9 mouse cellular contexts compared by ENCODE assay signal in the genomic region with DNA sequence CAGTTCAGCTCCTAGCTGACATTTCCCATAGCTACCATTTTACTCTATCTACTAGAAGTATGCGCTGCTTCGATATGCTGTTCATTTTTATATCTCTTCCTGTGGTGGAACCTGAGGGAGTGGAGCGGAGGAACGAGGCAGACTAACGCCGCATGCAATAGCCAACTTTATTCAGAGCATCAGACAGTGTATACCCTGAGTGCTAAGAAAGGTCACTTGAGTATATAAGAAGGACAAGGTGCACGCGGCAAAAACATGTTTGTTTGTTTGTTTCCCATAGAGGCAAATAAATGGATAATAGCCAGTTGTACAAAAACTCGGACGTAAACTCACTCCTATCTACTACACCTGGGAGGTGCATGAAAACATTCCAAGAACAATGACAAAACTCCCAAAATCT. TPM values are rescaled to one million over a fixed set of nuclear protein-coding genes. Genes with fewer than 3 reads are reported as not detected.
A peak's percentile ranks its signal among the peaks of the same experiment; 100 is the strongest.
DNase-seq lines count a peak whose midpoint lies in the region; ATAC-seq and TF ChIP-seq lines count a peak whose summit lies in the region.
"Had no signal": no experiment of that assay in that cellular context is flagged by ENCODE, and none has a peak within 500 bp of the region (broad histone marks: within the 10 kb centered on the region; RNA-seq: fewer than 3 reads in every experiment).

No protein-coding gene starts in this region.

- no peaks in the 10 kb centered on the region for H3K9me3 ChIP-seq in ES-E14 (ENCODE audit: control insufficient read depth, insufficient read depth, low read depth, low read length)
- no peaks in the 10 kb centered on the region for H3K9me3 ChIP-seq in forebrain, postnatal 0 days (ENCODE audit: low read length)
- no peaks in the 10 kb centered on the region for H3K9me3 ChIP-seq in liver, embryonic 15.5 days (replicated peaks)

- in situ Hi-C loops in ES-E14 (cut with MboI; ENCODE audit: low sequenced_read_pairs in 2 of 2, unreplicated experiment in 2 of 2), result no loop called here

- no peak overlapping the region for H3K27ac ChIP-seq in ES-E14 (ENCODE audit: insufficient read depth, low read depth, low read length, poor library complexity, severe bottlenecking)
- H3K27ac ChIP-seq in forebrain, postnatal 0 days (ENCODE audit: low read depth, low read length), result peak overlapping the region; percentile 96
- peak overlapping the region; percentile 91; the same call in 1 of the 2 replicates for H3K27ac ChIP-seq in liver, embryonic 15.5 days (replicated peaks)

- H3K4me3 ChIP-seq in ES-E14 (ENCODE audit: insufficient read depth in 1 of 2, low read depth in 1 of 2, low read length in 2 of 2, poor library complexity in 1 of 2, severe bottlenecking in 1 of 2), result peak overlapping the region; percentile 97 to 100; a peak in 3 of 4 replicates
- H3K4me3 ChIP-seq in forebrain, postnatal 0 days (ENCODE audit: low read depth, low read length), result peak overlapping the region; percentile 64
- H3K4me3 ChIP-seq in liver, embryonic 15.5 days (replicated peaks), result peak overlapping the region; percentile 89

- no peaks in the 10 kb centered on the region for H3K27me3 ChIP-seq in forebrain, postnatal 0 days (ENCODE audit: insufficient read depth, low read length)
- no peaks in the 10 kb centered on the region for H3K27me3 ChIP-seq in liver, embryonic 15.5 days

- TF ChIP-seq CTCF in forebrain, postnatal 0 days (IDR thresholded peaks at IDR 0.05; ENCODE audit: low read depth), result no peak

- 81% methylated on average over 10 of the region's 10 CpGs for WGBS in forebrain, postnatal 0 days
- 74% methylated on average over 10 of the region's 10 CpGs for WGBS in liver, embryonic 15.5 days (ENCODE audit: insufficient replicate concordance)

- DNase-seq in heart, adult 11 months, result peak; percentile 76
- no peak for DNase-seq in heart, postnatal 4 days
- DNase-seq in ES-E14 (ENCODE audit: low read depth, low spot score), result no peak
- DNase-seq in forebrain, postnatal 0 days, result peak; percentile 1
- DNase-seq in spleen, postnatal 36 days (ENCODE audit: low spot score in 2 of 2), result no peak
- DNase-seq in left cerebral cortex, adult 18-20 months (ENCODE audit: low spot score in 2 of 2), result no peak
- no peak for DNase-seq in Muller cell, postnatal 12 days (ENCODE audit: inconsistent ontology term)

- no peak for ATAC-seq in forebrain, postnatal 0 days
- ATAC-seq in liver, embryonic 15.5 days (ENCODE audit: insufficient read depth), result no peak

- H3K4me2 ChIP-seq in forebrain, postnatal 0 days (ENCODE audit: low read depth), result peak overlapping the region; percentile 71
- H3K4me2 ChIP-seq in liver, embryonic 15.5 days, result peak overlapping the region; percentile 76

- H3K4me1 ChIP-seq in ES-E14 (ENCODE audit: control insufficient read depth in 2 of 2, insufficient read depth in 2 of 2, low read length in 2 of 2, poor library complexity in 1 of 2), result 0 out of 4 replicates have a peak, but pooled peaks cover 0 to 3% of the 10 kb centered on the region in 2 experiments
- peaks cover 11% of the 10 kb centered on the region; the same call in 1 of the 2 replicates for H3K4me1 ChIP-seq in forebrain, postnatal 0 days (ENCODE audit: insufficient read depth)
- peaks cover 15% of the 10 kb centered on the region for H3K4me1 ChIP-seq in liver, embryonic 15.5 days (replicated peaks)

- H3K36me3 ChIP-seq in ES-E14 (ENCODE audit: control insufficient read depth, insufficient read depth, low read length, poor library complexity, severe bottlenecking), result no peaks in the 10 kb centered on the region
- H3K36me3 ChIP-seq in forebrain, postnatal 0 days (ENCODE audit: insufficient read depth), result no peaks in the 10 kb centered on the region
- H3K36me3 ChIP-seq in liver, embryonic 15.5 days (replicated peaks), result no peaks in the 10 kb centered on the region

- H3K9ac ChIP-seq in ES-E14 (ENCODE audit: insufficient read depth, low read depth, low read length, poor library complexity, severe bottlenecking), result no peak overlapping the region; the same call in 1 of the 2 replicates
- H3K9ac ChIP-seq in forebrain, postnatal 0 days, result peak overlapping the region; percentile 95
- H3K9ac ChIP-seq in liver, embryonic 15.5 days, result 0 out of 2 replicates have a peak overlapping the region, but pooled peaks have one; percentile 36

TF ChIP-seq in ES-E14, 5 proteins besides CTCF, POLR2A, EP300 and RAD21:
- TF ChIP-seq CHD2 (IDR thresholded peaks at IDR 0.05; ENCODE audit: low read depth, low read length) (no peak), HCFC1 (IDR thresholded peaks at IDR 0.05; ENCODE audit: borderline replicate concordance, insufficient read depth, low read length) (no peak), MAFK (IDR thresholded peaks at IDR 0.05; ENCODE audit: insufficient read depth, low read depth, low read length) (no peak), ZC3H11A (IDR thresholded peaks at IDR 0.05; ENCODE audit: borderline replicate concordance, low read depth, low read length) (no peak), ZNF384 (IDR thresholded peaks at IDR 0.05; ENCODE audit: low read depth, low read length) (no peak)

RNA-seq across cellular contexts. Expression of gene Odf2l, which starts 0.8 kb away (rescaled TPM):
- total RNA-seq in heart, postnatal 4 days (2021), result 10 to 100 TPM; 13.8 to 18.9 TPM
- total RNA-seq in ES-E14 (2012; rRNA removed), result 12.6 and 15.6 TPM in 2 replicates
- total RNA-seq in forebrain, postnatal 0 days (2014; rRNA removed), result 13.1 and 16.8 TPM in 2 replicates
- polyA plus RNA-seq in forebrain, postnatal 0 days (2015; fragmentation: Nextera tagmentation; extraction: Ambion mirVana), result 8.1 and 9.2 TPM in 2 replicates
- 4.5 and 5.3 TPM in 2 replicates for polyA plus RNA-seq in liver, embryonic 15.5 days (2015; fragmentation: Nextera tagmentation; extraction: Ambion mirVana)
- 10 to 100 TPM; 17.7 to 27.3 TPM for total RNA-seq in left cerebral cortex, adult 18-20 months (2021)

RNA-seq across cellular contexts. Expression of gene Clca2, which starts 18.4 kb away (rescaled TPM):
- under 1 TPM in 1 of 2 experiments, not detected in 1; 0.48 TPM for total RNA-seq in heart, postnatal 4 days (2021)
- total RNA-seq in ES-E14 (2012; rRNA removed), result not detected in 2 replicates
- total RNA-seq in forebrain, postnatal 0 days (2014; rRNA removed), result not detected in 2 replicates
- polyA plus RNA-seq in forebrain, postnatal 0 days (2015; fragmentation: Nextera tagmentation; extraction: Ambion mirVana), result not detected in 2 replicates
- polyA plus RNA-seq in liver, embryonic 15.5 days (2015; fragmentation: Nextera tagmentation; extraction: Ambion mirVana), result not detected in 2 replicates
- total RNA-seq in left cerebral cortex, adult 18-20 months (2021), result not detected
- polyA plus RNA-seq: cerebellum, adult 2 months had no signal

Comparison
In these comparisons a context has a peak if more than half of its experiments do, and no peak if none do; other contexts are left out.
1. DNase-seq: peak in heart, adult 11 months (single experiment) and forebrain, postnatal 0 days (single experiment); none in heart, postnatal 4 days (single experiment), ES-E14 (single experiment), spleen, postnatal 36 days (0 of 2), left cerebral cortex, adult 18-20 months (0 of 2) and Muller cell, postnatal 12 days (single experiment).
2. Peak in every context shown above with its lines, with median percentiles within 50 percentile points of each other: H3K4me3 ChIP-seq.